Mouse (Mus musculus) bone marrow, adult 2 months (tissue): Measurements from ENCODE around the gene Ube2e1.

ENCODE experiments used
- CTCF ChIP-seq: fragments of 200-500 bp; IDR thresholded peaks from 2 replicates; pipeline ENCODE4 v1.5.1; 2011; ENCODE audit warnings: low read length, control low read depth; ENCODE audit not compliant: control insufficient read depth, insufficient read depth
- POLR2A ChIP-seq: fragments of 200-500 bp; IDR thresholded peaks from 2 replicates; pipeline ENCODE4 v1.6.1; 2011; ENCODE audit warnings: low read depth, mild to moderate bottlenecking, control low read depth, low read length, borderline replicate concordance; ENCODE audit not compliant: control insufficient read depth

GRCm38 (mm10) chr14:18330789-18331692 is 618 bp downstream of the Ube2e1 start:
- TF ChIP-seq CTCF, result no peak
- TF ChIP-seq POLR2A, result no peak
